Mouse (Mus musculus) brown adipose tissue, adult 24 weeks (tissue): ENCODE measurements around the gene Aqp1. TPM values are rescaled to one million over a fixed set of nuclear protein-coding genes. Genes with fewer than 3 reads are reported as not detected.

ENCODE experiments used
- H3K27ac ChIP-seq: fragments of 200-500 bp; replicated peaks from 2 replicates; pipeline ENCODE4 v1.5.1; 2012; ENCODE audit warnings: low read depth, mild to moderate bottlenecking, low read length
- H3K4me1 ChIP-seq: fragments of 200-500 bp; 2 replicates; pipeline ENCODE4 v1.6.1; 2012; ENCODE audit warnings: low read length, mixed read lengths; ENCODE audit not compliant: control insufficient read depth, insufficient read depth, insufficient read length
- H3K4me3 ChIP-seq: fragments of 200-500 bp; 2 replicates; pipeline ENCODE4 v1.5.1; 2012; ENCODE audit warnings: low read depth, mild to moderate bottlenecking, low read length, moderate library complexity; ENCODE audit not compliant: insufficient read depth
- polyA plus RNA-seq: library from polyadenylated mRNA; stranded (reverse); fragments of >200 nt; gene quantifications from 2 replicates; pipeline ENCODE4 v1.2.4, GENCODE M21; 2012; ENCODE audit not compliant: missing spikeins, insufficient read depth, insufficient read length

Gene Aqp1
- 63.6 and 153 TPM in 2 replicates for polyA plus RNA-seq

GRCm38 (mm10) chr6:55335989-55336514, at the start of gene Aqp1:
Gene Aqp1 (plus strand): TSS chr6:55336432.
- peak within 1 kb of the TSS; percentile 99 for H3K27ac ChIP-seq
- H3K4me3 ChIP-seq = peak within 1 kb of the TSS; percentile 68
- peaks cover 26% of the 10 kb centered on the region for H3K4me1 ChIP-seq

- H3K27ac ChIP-seq = no peak overlapping the region
- H3K4me3 ChIP-seq = no peak overlapping the region
- peaks cover 11% of the 10 kb centered on the region for H3K4me1 ChIP-seq
Measured at GRCm38 (mm10) chr6:55288007-55288602, 48.1 kb upstream of the Aqp1 start.

GRCm38 (mm10) chr6:55294549-55295131, 41.6 kb upstream of the Aqp1 start:
- no peak overlapping the region for H3K4me3 ChIP-seq
- H3K27ac ChIP-seq = peak overlapping the region; percentile 96
- peaks cover 29% of the 10 kb centered on the region for H3K4me1 ChIP-seq

GRCm38 (mm10) chr6:55295325-55295724, 40.9 kb upstream of the Aqp1 start:
- Histone ChIP-seq H3K4me3 (no peak overlapping the region), H3K27ac (peak overlapping the region; percentile 96), H3K4me1 (peaks cover 29% of the 10 kb centered on the region)

- H3K4me1 ChIP-seq = peaks cover 15% of the 10 kb centered on the region
- no peak overlapping the region for H3K4me3 ChIP-seq
- peak overlapping the region; percentile 72 for H3K27ac ChIP-seq
Measured at GRCm38 (mm10) chr6:55299482-55299881, 36.8 kb upstream of the Aqp1 start.

GRCm38 (mm10) chr6:55299917-55300316, 36.3 kb upstream of the Aqp1 start:
- no peak overlapping the region for H3K4me3 ChIP-seq
- peak overlapping the region; percentile 72 for H3K27ac ChIP-seq
- peaks cover 15% of the 10 kb centered on the region for H3K4me1 ChIP-seq

GRCm38 (mm10) chr6:55300704-55301103, 35.5 kb upstream of the Aqp1 start:
- no peak overlapping the region for H3K4me3 ChIP-seq
- peak overlapping the region; percentile 72 for H3K27ac ChIP-seq
- peaks cover 13% of the 10 kb centered on the region for H3K4me1 ChIP-seq

GRCm38 (mm10) chr6:55310179-55310578, 26.1 kb upstream of the Aqp1 start:
- no peak overlapping the region for H3K27ac ChIP-seq

GRCm38 (mm10) chr6:55311962-55312361, 24.3 kb upstream of the Aqp1 start:
- H3K27ac ChIP-seq = no peak overlapping the region
- H3K4me3 ChIP-seq = no peak overlapping the region
- H3K4me1 ChIP-seq = no peaks in the 10 kb centered on the region

More at GRCm38 (mm10) chr6:55310179-55310578, 26.1 kb upstream of the Aqp1 start:
- Histone ChIP-seq H3K4me3 (no peak overlapping the region), H3K4me1 (peaks cover 4% of the 10 kb centered on the region; the same call in 1 of the 2 replicates)

GRCm38 (mm10) chr6:55313893-55314292, 22.3 kb upstream of the Aqp1 start:
- Histone ChIP-seq H3K4me1 (0 out of 2 replicates have a peak, but pooled peaks cover 2% of the 10 kb centered on the region), H3K27ac (no peak overlapping the region), H3K4me3 (no peak overlapping the region)

- Histone ChIP-seq H3K4me1 (0 out of 2 replicates have a peak, but pooled peaks cover 9% of the 10 kb centered on the region), H3K27ac (no peak overlapping the region), H3K4me3 (no peak overlapping the region)
Measured at GRCm38 (mm10) chr6:55314628-55315027, 21.6 kb upstream of the Aqp1 start.

- no peak overlapping the region for H3K4me3 ChIP-seq
- peaks cover 15% of the 10 kb centered on the region for H3K4me1 ChIP-seq
- no peak overlapping the region for H3K27ac ChIP-seq
Measured at GRCm38 (mm10) chr6:55318597-55318996, 17.6 kb upstream of the Aqp1 start.

GRCm38 (mm10) chr6:55319585-55320551, 16.4 kb upstream of the Aqp1 start:
- H3K4me1 ChIP-seq = peaks cover 15% of the 10 kb centered on the region
- H3K4me3 ChIP-seq = no peak overlapping the region
- peak overlapping the region; percentile 26; the same call in 1 of the 2 replicates for H3K27ac ChIP-seq

- no peak overlapping the region for H3K4me3 ChIP-seq
- no peak overlapping the region for H3K27ac ChIP-seq
- H3K4me1 ChIP-seq = peaks cover 16% of the 10 kb centered on the region
Measured at GRCm38 (mm10) chr6:55320894-55321293, 15.3 kb upstream of the Aqp1 start.

- Histone ChIP-seq H3K4me3 (no peak overlapping the region), H3K27ac (no peak overlapping the region), H3K4me1 (peaks cover 17% of the 10 kb centered on the region)
Measured at GRCm38 (mm10) chr6:55321518-55321917, 14.7 kb upstream of the Aqp1 start.
